Mouse (Mus musculus) hindbrain, embryonic 12.5 days (tissue): Measurements from ENCODE around the gene Ltb4r1. TPM values are rescaled to one million over a fixed set of nuclear protein-coding genes. Genes with fewer than 3 reads are reported as not detected.
A peak's percentile ranks its signal among the peaks of the same experiment; 100 is the strongest.

Experiments used
- ATAC-seq: fragments of 200-750 bp; cut with Nextera tagmentation; 2 replicates; pipeline ENCODE4 v1.8.0; 2017; ENCODE audit warnings: moderate TSS enrichment; ENCODE audit not compliant: low FRiP score
- H3K27ac ChIP-seq: fragments of 300-500 bp; sonication (generic); 2 replicates; pipeline ENCODE4 v1.5.1; 2016; ENCODE audit warnings: mild to moderate bottlenecking
- H3K27me3 ChIP-seq: fragments of 300-500 bp; sonication (generic); 2 replicates; pipeline ENCODE4 v1.6.1; 2016; ENCODE audit warnings: mild to moderate bottlenecking
- H3K36me3 ChIP-seq: fragments of 300-500 bp; sonication (generic); 2 replicates; pipeline ENCODE4 v1.6.1; 2016; ENCODE audit warnings: mild to moderate bottlenecking
- H3K4me1 ChIP-seq: fragments of 300-500 bp; sonication (generic); 2 replicates; pipeline ENCODE4 v1.6.1; 2016
- H3K4me2 ChIP-seq: fragments of 300-500 bp; sonication (generic); replicated peaks from 2 replicates; pipeline ENCODE4 v1.6.1; 2016; ENCODE audit warnings: mild to moderate bottlenecking
- H3K4me3 ChIP-seq: fragments of 300-500 bp; sonication (generic); 2 replicates; pipeline ENCODE4 v1.5.1; 2016; ENCODE audit warnings: mild to moderate bottlenecking
- H3K9ac ChIP-seq: fragments of 300-500 bp; sonication (generic); 2 replicates; pipeline ENCODE4 v1.6.1; 2016; ENCODE audit warnings: mild to moderate bottlenecking, moderate library complexity
- H3K9me3 ChIP-seq: fragments of 300-500 bp; sonication (generic); replicated peaks from 2 replicates; pipeline ENCODE4 v1.6.1; 2016; ENCODE audit warnings: mild to moderate bottlenecking
- WGBS: fragments of 180-500 bp; shearing (Covaris S2); methylation state at CpG from one replicate; pipeline ENCODE4 v1.1.7; 2016; 5-methylcytosine and 5-hydroxymethylcytosine counted together
- polyA plus RNA-seq: library from polyadenylated mRNA; unstranded; fragments of >200 nt; fragmentation: Nextera tagmentation; extraction: Ambion mirVana; gene quantifications from 2 replicates; pipeline ENCODE4 v1.2.1, GENCODE M21; 2016

Gene Ltb4r1
- polyA plus RNA-seq, result 0.72 TPM in 1 of 2 replicates, not detected in the other

DNA sequence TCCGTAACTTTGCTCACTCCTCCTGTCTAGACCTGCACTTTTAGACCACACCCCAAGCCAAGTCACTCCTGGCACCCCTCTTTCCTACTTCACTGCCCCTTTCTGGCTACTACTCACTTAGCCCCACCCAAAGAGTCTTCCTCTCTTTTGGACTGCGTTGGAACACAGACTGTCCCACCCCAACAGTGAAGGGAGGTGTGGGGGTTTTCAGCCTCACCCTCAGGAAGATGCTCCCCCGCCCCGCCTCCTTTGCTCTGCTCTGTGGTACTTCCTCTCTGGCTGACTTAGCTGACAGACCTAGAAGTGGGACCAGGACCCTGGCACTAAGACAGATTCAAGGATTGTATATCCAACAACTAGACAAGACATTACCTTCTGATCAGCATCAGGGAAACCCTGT is at the start of gene Ltb4r1:
Gene Ltb4r1 (plus strand): TSS at position 267 of the 400 bp plus-strand sequence.
- Histone ChIP-seq H3K9me3 (no peaks in the 10 kb centered on the region), H3K36me3 (no peaks in the 10 kb centered on the region), H3K9ac (no peak within 1 kb of the TSS), H3K4me1 (peaks cover 18% of the 10 kb centered on the region), H3K4me2 (no peak within 1 kb of the TSS), H3K27me3 (peaks cover 94% of the 10 kb centered on the region), H3K4me3 (no peak within 1 kb of the TSS), H3K27ac (no peak within 1 kb of the TSS)
- 76% methylated on average over 4 of the region's 4 CpGs for WGBS
- no peak for ATAC-seq

GRCm38 (mm10) chr14:55716271-55716670 is 49.5 kb upstream of the Ltb4r1 start:
- Histone ChIP-seq H3K9me3 (no peaks in the 10 kb centered on the region), H3K4me3 (no peak overlapping the region), H3K36me3 (peaks cover 36% of the 10 kb centered on the region), H3K9ac (no peak overlapping the region), H3K4me1 (0 out of 2 replicates have a peak, but pooled peaks cover 7% of the 10 kb centered on the region), H3K4me2 (no peak overlapping the region), H3K27ac (no peak overlapping the region), H3K27me3 (peaks cover 28% of the 10 kb centered on the region)
- WGBS, result 95% methylated on average over 6 of the region's 6 CpGs
- ATAC-seq, result no peak

DNA sequence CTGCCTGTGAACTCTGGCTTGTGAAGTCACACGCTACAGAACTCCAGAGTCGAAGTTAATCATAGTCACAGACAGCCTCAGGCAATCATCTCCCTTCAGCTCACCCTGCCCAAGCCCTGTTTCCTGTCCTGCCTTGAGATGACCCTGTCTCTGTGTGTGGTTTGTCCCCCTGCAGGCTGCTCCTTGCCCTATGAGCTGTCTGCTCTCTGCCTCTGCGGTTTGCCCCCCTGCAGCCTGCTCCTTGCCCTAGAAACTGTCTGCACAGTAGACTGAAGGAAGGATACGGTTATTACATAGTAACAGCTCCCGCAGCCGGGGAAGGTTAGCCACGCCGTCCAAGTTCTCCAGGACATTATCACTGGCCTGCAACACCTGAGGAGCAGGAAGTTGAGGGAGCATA is 48.9 kb upstream of the Ltb4r1 start:
- no peak overlapping the region for H3K9ac ChIP-seq
- peaks cover 36% of the 10 kb centered on the region for H3K36me3 ChIP-seq
- 0 out of 2 replicates have a peak, but pooled peaks cover 9% of the 10 kb centered on the region for H3K4me1 ChIP-seq
- H3K27ac ChIP-seq, result no peak overlapping the region
- no peak overlapping the region for H3K4me3 ChIP-seq
- no peak for ATAC-seq
- 79% methylated on average over 8 of the region's 8 CpGs for WGBS
- H3K4me2 ChIP-seq, result no peak overlapping the region
- H3K27me3 ChIP-seq, result peaks cover 24% of the 10 kb centered on the region
- H3K9me3 ChIP-seq, result no peaks in the 10 kb centered on the region

- no peak overlapping the region for H3K27ac ChIP-seq
- H3K4me2 ChIP-seq, result no peak overlapping the region
- 0 out of 2 replicates have a peak, but pooled peaks cover 13% of the 10 kb centered on the region for H3K4me1 ChIP-seq
- peaks cover 36% of the 10 kb centered on the region for H3K36me3 ChIP-seq
- ATAC-seq, result no peak
- no peaks in the 10 kb centered on the region; the same call in 1 of the 2 replicates for H3K27me3 ChIP-seq
- H3K9me3 ChIP-seq, result no peaks in the 10 kb centered on the region
- WGBS, result 92% methylated on average over 6 of the region's 6 CpGs
- 0 out of 2 replicates have a peak overlapping the region, but pooled peaks have one; percentile 18 for H3K9ac ChIP-seq
- no peak overlapping the region for H3K4me3 ChIP-seq
Measured at GRCm38 (mm10) chr14:55719737-55720136, 46.0 kb upstream of the Ltb4r1 start.

GRCm38 (mm10) chr14:55720666-55721065 is 45.1 kb upstream of the Ltb4r1 start:
- Histone ChIP-seq H3K4me1 (0 out of 2 replicates have a peak, but pooled peaks cover 13% of the 10 kb centered on the region), H3K9ac (no peak overlapping the region), H3K36me3 (peaks cover 36% of the 10 kb centered on the region), H3K4me2 (peak overlapping the region; percentile 54; the same call in 1 of the 2 replicates), H3K4me3 (0 out of 2 replicates have a peak overlapping the region, but pooled peaks have one; percentile 79), H3K27ac (no peak overlapping the region), H3K9me3 (no peaks in the 10 kb centered on the region), H3K27me3 (no peaks in the 10 kb centered on the region)
- WGBS, result 92% methylated on average over 12 of the region's 12 CpGs
- ATAC-seq, result no peak

DNA sequence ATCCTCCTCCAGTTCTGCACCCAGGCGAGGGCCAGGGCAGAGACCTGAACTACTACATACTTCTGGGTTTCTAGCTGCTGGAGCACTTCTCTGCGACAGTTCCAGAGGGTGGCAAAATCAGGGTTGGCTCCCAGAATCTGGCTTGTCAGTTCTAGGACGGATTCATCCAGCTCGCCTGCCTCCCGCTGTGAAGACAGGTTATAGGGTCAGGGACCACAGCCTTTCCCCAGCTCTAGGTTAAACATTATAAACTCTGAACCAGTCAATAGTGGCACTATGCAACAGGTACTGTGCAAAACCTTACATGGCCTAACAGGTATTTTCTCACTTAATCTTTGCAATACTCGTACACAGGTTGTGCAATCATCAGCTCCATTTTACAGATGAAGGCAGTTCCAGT is 44.7 kb upstream of the Ltb4r1 start:
- Histone ChIP-seq H3K4me2 (peak overlapping the region; percentile 54), H3K36me3 (peaks cover 33% of the 10 kb centered on the region), H3K27ac (no peak overlapping the region), H3K27me3 (no peaks in the 10 kb centered on the region), H3K4me1 (0 out of 2 replicates have a peak, but pooled peaks cover 13% of the 10 kb centered on the region), H3K9ac (no peak overlapping the region; the same call in 1 of the 2 replicates), H3K9me3 (no peaks in the 10 kb centered on the region), H3K4me3 (peak overlapping the region; percentile 79)
- ATAC-seq, result no peak
- 75% methylated on average over 6 of the region's 6 CpGs for WGBS

DNA sequence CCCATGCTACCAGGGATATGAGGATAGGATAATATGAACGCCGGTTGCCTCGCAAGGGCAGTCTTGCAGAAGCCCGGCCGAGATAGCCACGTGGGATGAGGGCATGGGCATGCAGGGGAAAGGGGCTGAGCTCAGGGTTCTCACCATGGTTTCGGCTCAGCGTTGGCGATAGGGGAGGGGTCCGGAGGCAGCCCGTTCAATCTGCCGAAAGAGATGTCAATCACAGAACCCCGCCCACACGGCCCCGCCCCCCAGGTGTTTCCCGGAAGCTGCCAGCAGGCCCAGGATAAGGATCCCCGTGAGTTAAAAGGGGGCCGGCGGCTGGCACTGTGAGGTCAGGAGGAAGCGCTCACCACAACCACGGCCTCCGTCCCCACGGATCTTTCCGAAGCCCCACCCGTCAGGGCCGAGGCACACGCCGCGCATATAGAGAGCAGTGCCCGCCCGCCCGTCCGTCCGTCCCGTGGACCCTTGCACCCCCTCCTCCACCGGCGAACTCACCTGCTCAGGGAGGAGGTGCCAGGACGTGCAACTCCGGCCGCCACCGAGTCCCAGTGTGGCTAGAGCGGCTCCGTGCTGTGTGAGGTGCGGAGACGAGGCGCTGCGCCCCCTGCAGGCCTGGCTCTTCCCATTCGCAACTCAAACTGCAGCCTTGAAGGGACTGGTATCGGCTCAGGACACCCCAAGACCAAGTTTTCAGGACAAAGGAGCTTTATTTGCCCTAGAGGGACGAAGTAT is 43.9 kb upstream of the Ltb4r1 start, which contains the start of gene Rabggta:
Gene Rabggta (minus strand): TSS at position 564 of the 738 bp plus-strand sequence.
- H3K36me3 ChIP-seq, result peaks cover 27% of the 10 kb centered on the region
- peak within 1 kb of the TSS; percentile 79 for H3K4me3 ChIP-seq
- WGBS, result 1% methylated on average over 50 of the region's 50 CpGs
- H3K9me3 ChIP-seq, result no peaks in the 10 kb centered on the region
- no peaks in the 10 kb centered on the region for H3K27me3 ChIP-seq
- H3K4me1 ChIP-seq, result 0 out of 2 replicates have a peak, but pooled peaks cover 13% of the 10 kb centered on the region
- H3K4me2 ChIP-seq, result peak within 1 kb of the TSS; percentile 54
- H3K27ac ChIP-seq, result peak within 1 kb of the TSS; percentile 79
- peak within 1 kb of the TSS; percentile 77 for H3K9ac ChIP-seq
- peak; percentile 96 for ATAC-seq

GRCm38 (mm10) chr14:55722438-55722945 is 43.3 kb upstream of the Ltb4r1 start:
- peak overlapping the region; percentile 77 for H3K9ac ChIP-seq
- H3K27ac ChIP-seq, result peak overlapping the region; percentile 79
- WGBS, result 53% methylated on average over 8 of the region's 8 CpGs
- H3K4me3 ChIP-seq, result peak overlapping the region; percentile 79
- ATAC-seq, result no peak
- H3K27me3 ChIP-seq, result no peaks in the 10 kb centered on the region
- peaks cover 21% of the 10 kb centered on the region for H3K36me3 ChIP-seq
- H3K4me1 ChIP-seq, result 0 out of 2 replicates have a peak, but pooled peaks cover 13% of the 10 kb centered on the region
- peak overlapping the region; percentile 54 for H3K4me2 ChIP-seq
- no peaks in the 10 kb centered on the region for H3K9me3 ChIP-seq

- Histone ChIP-seq H3K4me1 (0 out of 2 replicates have a peak, but pooled peaks cover 13% of the 10 kb centered on the region), H3K9me3 (no peaks in the 10 kb centered on the region), H3K9ac (no peak overlapping the region), H3K36me3 (peaks cover 13% of the 10 kb centered on the region), H3K4me3 (no peak overlapping the region), H3K27ac (no peak overlapping the region), H3K27me3 (no peaks in the 10 kb centered on the region), H3K4me2 (no peak overlapping the region)
- no peak for ATAC-seq
- WGBS, result 91% methylated on average over 7 of the region's 7 CpGs
Measured at GRCm38 (mm10) chr14:55723433-55723832, 42.3 kb upstream of the Ltb4r1 start.

DNA sequence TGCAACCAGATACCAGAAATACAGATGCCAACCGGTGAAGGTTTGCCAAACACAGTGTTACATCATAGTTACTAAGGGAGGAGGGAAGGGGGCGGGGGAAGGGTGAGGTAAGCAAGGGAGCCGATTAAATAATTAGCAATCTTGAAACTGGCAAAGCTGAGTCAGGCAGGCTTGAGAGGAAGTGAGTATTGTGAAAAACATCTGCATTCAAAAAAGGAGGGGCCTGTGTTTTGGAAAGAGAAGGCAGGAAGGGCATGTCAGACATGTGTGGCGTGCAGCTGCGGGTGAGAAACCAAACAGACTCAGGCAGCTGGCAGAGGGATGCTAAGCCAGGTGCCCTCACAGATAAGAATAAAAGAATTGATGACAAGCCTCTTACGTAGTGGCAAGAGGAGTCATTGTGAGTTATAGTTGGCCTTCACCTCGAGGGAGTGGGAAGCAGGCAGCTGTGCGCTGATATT is 41.3 kb upstream of the Ltb4r1 start:
- no peak overlapping the region for H3K4me3 ChIP-seq
- H3K9me3 ChIP-seq, result no peaks in the 10 kb centered on the region
- WGBS, result 69% methylated on average over 8 of the region's 8 CpGs
- peaks cover 5% of the 10 kb centered on the region; the same call in 1 of the 2 replicates for H3K36me3 ChIP-seq
- no peak overlapping the region for H3K9ac ChIP-seq
- 0 out of 2 replicates have a peak, but pooled peaks cover 13% of the 10 kb centered on the region for H3K4me1 ChIP-seq
- no peak overlapping the region for H3K4me2 ChIP-seq
- no peaks in the 10 kb centered on the region for H3K27me3 ChIP-seq
- ATAC-seq, result no peak
- no peak overlapping the region for H3K27ac ChIP-seq

DNA sequence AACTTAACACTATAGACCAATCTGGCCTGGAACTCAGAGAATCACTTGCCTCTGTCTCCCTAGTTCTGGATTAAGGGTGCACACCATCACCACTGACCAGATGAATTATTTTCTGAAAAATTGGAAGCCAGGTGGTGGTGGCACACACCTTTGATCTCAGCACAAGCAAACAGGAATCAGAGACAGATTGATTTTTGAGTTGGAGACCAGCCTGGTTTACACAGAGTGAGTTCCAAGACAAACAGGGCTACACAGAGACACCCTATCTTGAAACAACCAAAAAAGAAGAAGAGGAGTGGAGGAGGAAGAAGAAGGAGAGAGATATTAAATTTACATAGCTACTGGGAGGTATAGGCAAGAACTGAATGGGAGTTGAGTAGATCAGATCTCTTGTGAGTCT is 39.5 kb upstream of the Ltb4r1 start:
- no peak overlapping the region for H3K4me3 ChIP-seq
- H3K9me3 ChIP-seq, result no peaks in the 10 kb centered on the region
- no peak for ATAC-seq
- no peak overlapping the region for H3K9ac ChIP-seq
- H3K36me3 ChIP-seq, result no peaks in the 10 kb centered on the region
- H3K27ac ChIP-seq, result no peak overlapping the region
- no peak overlapping the region for H3K4me2 ChIP-seq
- 0 out of 2 replicates have a peak, but pooled peaks cover 6% of the 10 kb centered on the region for H3K4me1 ChIP-seq
- no peaks in the 10 kb centered on the region; the same call in 1 of the 2 replicates for H3K27me3 ChIP-seq

DNA sequence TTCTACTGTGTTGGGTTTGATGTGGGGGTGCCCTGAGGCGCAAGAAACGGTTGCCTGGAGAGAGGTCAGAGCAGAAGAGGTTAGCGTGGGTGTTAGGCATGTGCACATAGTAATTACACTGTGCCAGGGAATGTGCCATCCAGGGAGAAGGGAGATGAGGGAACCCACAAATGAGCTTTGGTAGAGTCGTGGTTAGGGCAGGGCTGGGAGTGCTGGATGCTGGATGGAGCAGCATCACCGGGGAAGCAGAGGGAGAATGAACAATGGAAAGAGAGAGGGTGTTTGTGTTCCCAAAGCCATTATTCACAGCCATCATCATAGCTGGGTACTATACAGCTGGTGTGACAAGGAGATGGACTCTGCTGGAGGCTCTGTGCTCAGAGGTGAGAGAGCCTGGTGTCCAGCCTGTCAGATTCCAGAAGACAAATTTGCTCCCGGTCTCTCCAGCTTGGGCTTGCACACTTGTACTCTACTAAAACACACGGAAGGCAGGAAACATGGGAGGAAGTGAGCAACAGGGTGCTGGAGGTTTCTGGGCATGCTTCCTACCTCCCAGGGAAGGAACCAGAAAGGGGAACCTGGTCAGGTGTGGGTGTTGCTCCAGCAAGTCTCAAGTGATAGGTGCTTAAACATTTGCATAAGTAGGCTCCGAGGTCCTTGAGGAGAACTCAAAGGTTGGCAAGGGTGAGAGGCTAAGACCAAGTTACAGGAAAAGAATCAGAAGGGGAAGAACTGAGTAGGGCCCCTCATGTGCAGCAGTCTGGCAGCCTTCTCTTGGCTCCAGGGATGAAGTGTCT is 37.7 kb upstream of the Ltb4r1 start:
- H3K4me3 ChIP-seq, result no peak overlapping the region
- H3K36me3 ChIP-seq, result no peaks in the 10 kb centered on the region
- 75% methylated on average over 8 of the region's 8 CpGs for WGBS
- no peak overlapping the region for H3K9ac ChIP-seq
- ATAC-seq, result no peak
- H3K4me2 ChIP-seq, result no peak overlapping the region
- no peaks in the 10 kb centered on the region; the same call in 1 of the 2 replicates for H3K27me3 ChIP-seq
- H3K4me1 ChIP-seq, result no peaks in the 10 kb centered on the region
- no peak overlapping the region for H3K27ac ChIP-seq
- H3K9me3 ChIP-seq, result no peaks in the 10 kb centered on the region
